Mouse (Mus musculus) midbrain, embryonic 13.5 days (tissue): ENCODE results near the gene Slc13a4. TPM values are rescaled to one million over a fixed set of nuclear protein-coding genes. Genes with fewer than 3 reads are reported as not detected.

Experiments
- ATAC-seq: fragments of 200-750 bp; cut with Nextera tagmentation; 2 replicates; pipeline ENCODE4 v1.8.0; 2017; ENCODE audit warnings: mild to moderate bottlenecking, moderate TSS enrichment, moderate library complexity
- H3K27ac ChIP-seq: fragments of 300-500 bp; sonication (generic); 2 replicates; pipeline ENCODE4 v1.5.1; 2015; ENCODE audit warnings: inconsistent platforms, mild to moderate bottlenecking, moderate library complexity
- H3K27me3 ChIP-seq: fragments of 300-500 bp; sonication (generic); 2 replicates; pipeline ENCODE4 v1.6.1; 2015; ENCODE audit warnings: mild to moderate bottlenecking, inconsistent platforms
- H3K36me3 ChIP-seq: fragments of 300-500 bp; sonication (generic); 2 replicates; pipeline ENCODE4 v1.6.1; 2015; ENCODE audit warnings: mild to moderate bottlenecking, inconsistent platforms
- H3K4me1 ChIP-seq: fragments of 300-500 bp; sonication (generic); replicated peaks from 2 replicates; pipeline ENCODE4 v1.6.1; 2015; ENCODE audit warnings: inconsistent platforms
- H3K4me2 ChIP-seq: fragments of 300-500 bp; sonication (generic); replicated peaks from 2 replicates; pipeline ENCODE4 v1.6.1; 2015; ENCODE audit warnings: moderate library complexity, mild to moderate bottlenecking, inconsistent platforms
- H3K4me3 ChIP-seq: fragments of 300-500 bp; sonication (generic); replicated peaks from 2 replicates; pipeline ENCODE4 v1.5.1; 2015; ENCODE audit warnings: mild to moderate bottlenecking, inconsistent platforms
- H3K9ac ChIP-seq: fragments of 300-500 bp; sonication (generic); replicated peaks from 2 replicates; pipeline ENCODE4 v1.6.1; 2015; ENCODE audit warnings: mild to moderate bottlenecking, inconsistent platforms
- H3K9me3 ChIP-seq: fragments of 300-500 bp; sonication (generic); 2 replicates; pipeline ENCODE4 v1.6.1; 2016; ENCODE audit warnings: mild to moderate bottlenecking, inconsistent platforms
- WGBS: fragments of 180-500 bp; shearing (Covaris S2); methylation state at CpG from one replicate; pipeline ENCODE4 v1.1.7; 2015; 5-methylcytosine and 5-hydroxymethylcytosine counted together
- polyA plus RNA-seq: library from polyadenylated mRNA; unstranded; fragments of >200 nt; fragmentation: Nextera tagmentation; extraction: Ambion mirVana; gene quantifications from 2 replicates; pipeline ENCODE4 v1.2.1, GENCODE M21; 2015

Slc13a4 gene
- polyA plus RNA-seq, 1 experiment from 2014 or later: 1.8 TPM

- 91% methylated on average over 12 of the region's 12 CpGs for WGBS
- H3K4me1 ChIP-seq: no peaks in the 10 kb centered on the region
- H3K27ac ChIP-seq: no peak overlapping the region
- ATAC-seq: no peak
- no peak overlapping the region for H3K4me2 ChIP-seq
- H3K4me3 ChIP-seq: no peak overlapping the region
- H3K9ac ChIP-seq: no peak overlapping the region
- peaks cover 3% of the 10 kb centered on the region; the same call in 1 of the 2 replicates for H3K9me3 ChIP-seq
- no peaks in the 10 kb centered on the region for H3K27me3 ChIP-seq
- no peaks in the 10 kb centered on the region for H3K36me3 ChIP-seq
These were observed 36.7 kb downstream of the Slc13a4 start for GRCm38 (mm10) chr6:35271094-35271855.

GRCm38 (mm10) chr6:35269643-35270042 lies 38.3 kb downstream of the Slc13a4 start:
- Histone ChIP-seq H3K27me3 (no peaks in the 10 kb centered on the region), H3K27ac (no peak overlapping the region), H3K4me2 (no peak overlapping the region), H3K36me3 (no peaks in the 10 kb centered on the region), H3K4me3 (no peak overlapping the region), H3K4me1 (no peaks in the 10 kb centered on the region), H3K9me3 (peaks cover 3% of the 10 kb centered on the region; the same call in 1 of the 2 replicates), H3K9ac (no peak overlapping the region)
- WGBS: 84% methylated on average over 13 of the region's 13 CpGs
- no peak for ATAC-seq

- 97% methylated on average over 13 of the region's 13 CpGs for WGBS
- H3K9me3 ChIP-seq: peaks cover 3% of the 10 kb centered on the region; the same call in 1 of the 2 replicates
- no peak overlapping the region for H3K4me2 ChIP-seq
- no peaks in the 10 kb centered on the region for H3K4me1 ChIP-seq
- H3K36me3 ChIP-seq: peaks cover 1% of the 10 kb centered on the region; the same call in 1 of the 2 replicates
- no peaks in the 10 kb centered on the region for H3K27me3 ChIP-seq
- H3K9ac ChIP-seq: no peak overlapping the region
- H3K27ac ChIP-seq: no peak overlapping the region
- H3K4me3 ChIP-seq: no peak overlapping the region
- no peak for ATAC-seq
These were observed 39.2 kb downstream of the Slc13a4 start for GRCm38 (mm10) chr6:35268711-35269110.

DNA sequence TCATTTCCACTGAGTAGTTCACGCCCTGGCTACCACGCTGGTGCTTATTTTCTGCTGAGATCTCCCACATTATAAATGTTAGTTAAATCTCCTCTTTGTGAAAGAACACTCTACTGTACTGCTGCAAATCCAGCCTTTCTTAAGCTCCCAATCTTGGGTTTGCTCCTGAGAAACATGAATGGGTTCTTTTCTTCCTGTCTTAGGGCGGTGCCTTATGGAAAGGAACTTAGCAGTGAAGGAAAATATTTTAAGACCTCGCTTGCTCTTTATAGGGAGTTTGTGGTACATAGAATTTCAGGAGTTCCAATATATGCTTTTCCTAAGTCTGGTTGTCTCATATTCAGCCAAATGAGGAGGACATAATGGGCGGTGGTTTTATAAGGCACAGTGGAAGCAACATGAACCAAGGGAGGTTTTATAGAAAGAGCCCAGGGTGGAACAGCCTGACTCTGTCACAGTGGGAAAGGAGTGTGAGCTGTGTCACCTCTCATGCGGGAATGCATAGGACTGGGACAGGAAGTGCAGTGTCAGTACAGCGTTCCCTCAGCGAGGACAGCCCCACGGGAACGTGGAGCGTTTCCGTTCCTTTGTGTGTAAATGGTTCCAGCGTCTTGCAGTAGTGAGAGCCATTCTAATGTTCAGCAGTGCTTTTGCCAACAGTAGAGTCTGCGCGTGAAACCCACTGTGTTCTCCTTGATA lies 42.2 kb downstream of the Slc13a4 start:
- WGBS: 88% methylated on average over 15 of the region's 15 CpGs
- H3K27ac ChIP-seq: no peak overlapping the region
- no peaks in the 10 kb centered on the region for H3K4me1 ChIP-seq
- H3K9me3 ChIP-seq: peaks cover 3% of the 10 kb centered on the region; the same call in 1 of the 2 replicates
- no peak for ATAC-seq
- H3K4me3 ChIP-seq: no peak overlapping the region
- no peak overlapping the region for H3K4me2 ChIP-seq
- no peaks in the 10 kb centered on the region for H3K27me3 ChIP-seq
- H3K36me3 ChIP-seq: peaks cover 23% of the 10 kb centered on the region
- H3K9ac ChIP-seq: no peak overlapping the region

- 90% methylated on average over 7 of the region's 7 CpGs for WGBS
- ATAC-seq: no peak
These were observed 47.4 kb downstream of the Slc13a4 start for GRCm38 (mm10) chr6:35260531-35260930.

GRCm38 (mm10) chr6:35259526-35259925 lies 48.4 kb downstream of the Slc13a4 start:
- Histone ChIP-seq H3K36me3 (peaks cover 23% of the 10 kb centered on the region), H3K9me3 (no peaks in the 10 kb centered on the region), H3K4me2 (no peak overlapping the region), H3K27ac (no peak overlapping the region), H3K9ac (no peak overlapping the region), H3K4me1 (peaks cover 17% of the 10 kb centered on the region), H3K27me3 (no peaks in the 10 kb centered on the region), H3K4me3 (no peak overlapping the region)
- WGBS: 80% methylated on average over 5 of the region's 5 CpGs
- no peak for ATAC-seq

More at GRCm38 (mm10) chr6:35260531-35260930, 47.4 kb downstream of the Slc13a4 start:
- H3K27me3 ChIP-seq: no peaks in the 10 kb centered on the region
- H3K9ac ChIP-seq: no peak overlapping the region
- H3K27ac ChIP-seq: no peak overlapping the region
- no peaks in the 10 kb centered on the region for H3K9me3 ChIP-seq
- no peak overlapping the region for H3K4me3 ChIP-seq
- no peak overlapping the region for H3K4me2 ChIP-seq
- H3K36me3 ChIP-seq: peaks cover 23% of the 10 kb centered on the region
- H3K4me1 ChIP-seq: peaks cover 7% of the 10 kb centered on the region

DNA sequence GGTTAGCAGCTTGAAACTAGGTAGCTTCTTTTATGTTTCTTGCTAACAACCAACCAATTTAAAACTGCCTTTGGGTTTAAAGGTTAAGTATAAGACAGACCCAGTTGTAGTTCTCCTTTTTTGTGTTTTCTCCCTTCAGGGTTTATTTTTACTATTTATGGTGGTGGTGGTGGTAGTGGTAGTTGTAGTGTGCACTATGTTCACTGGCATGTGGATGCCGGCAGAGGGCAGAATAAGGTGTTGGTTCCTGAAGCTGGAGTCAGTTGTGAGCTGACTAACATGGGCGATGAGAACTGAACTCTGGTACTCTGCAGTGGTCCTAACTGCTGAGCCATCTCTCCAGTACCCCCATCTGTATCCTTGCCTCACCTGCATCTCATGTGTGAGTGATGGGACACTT lies 49.0 kb downstream of the Slc13a4 start:
- H3K9ac ChIP-seq: no peak overlapping the region
- 95% methylated on average over 2 of the region's 2 CpGs for WGBS

DNA sequence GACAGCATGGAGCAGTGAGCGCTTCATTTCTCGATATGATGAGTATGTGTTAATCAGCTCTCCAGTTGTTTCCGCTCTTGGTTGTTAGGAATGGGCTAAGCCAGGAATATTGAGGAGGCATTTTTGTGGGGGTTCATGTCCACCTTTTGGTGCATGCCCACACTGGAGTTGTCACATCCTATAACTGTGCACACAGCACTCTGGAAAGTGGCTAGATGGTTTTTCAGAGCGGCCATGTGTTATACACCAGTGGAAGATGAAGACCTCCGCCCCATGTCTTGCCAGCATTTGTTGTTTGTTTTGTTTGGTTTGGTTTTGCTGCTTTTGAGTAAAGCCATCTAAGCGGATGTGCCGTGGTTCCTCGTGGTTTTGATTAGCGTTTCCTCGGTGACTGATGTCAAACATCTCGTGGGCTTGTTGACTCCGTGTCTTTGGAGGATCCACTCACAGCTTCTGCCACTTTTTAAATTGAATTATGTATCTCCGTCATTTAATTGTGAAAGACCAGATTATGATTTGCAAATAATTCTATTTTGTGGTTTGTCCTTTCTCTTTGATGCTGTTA lies 50.2 kb downstream of the Slc13a4 start:
- Histone ChIP-seq H3K27ac (no peak overlapping the region), H3K4me2 (no peak overlapping the region), H3K27me3 (no peaks in the 10 kb centered on the region), H3K9me3 (no peaks in the 10 kb centered on the region), H3K4me1 (peaks cover 33% of the 10 kb centered on the region), H3K9ac (no peak overlapping the region), H3K4me3 (no peak overlapping the region), H3K36me3 (peaks cover 11% of the 10 kb centered on the region)
- 95% methylated on average over 13 of the region's 13 CpGs for WGBS
- ATAC-seq: no peak

More for the DNA sequence above, 49.0 kb downstream of the Slc13a4 start:
- peaks cover 23% of the 10 kb centered on the region for H3K4me1 ChIP-seq
- no peak for ATAC-seq
- H3K27ac ChIP-seq: no peak overlapping the region
- no peak overlapping the region for H3K4me3 ChIP-seq
- H3K36me3 ChIP-seq: peaks cover 23% of the 10 kb centered on the region
- H3K4me2 ChIP-seq: no peak overlapping the region
- H3K9me3 ChIP-seq: no peaks in the 10 kb centered on the region
- no peaks in the 10 kb centered on the region for H3K27me3 ChIP-seq

GRCm38 (mm10) chr6:35256691-35257090 lies 51.2 kb downstream of the Slc13a4 start:
- Histone ChIP-seq H3K9me3 (no peaks in the 10 kb centered on the region), H3K4me1 (peaks cover 33% of the 10 kb centered on the region), H3K4me3 (no peak overlapping the region), H3K36me3 (peaks cover 4% of the 10 kb centered on the region), H3K27me3 (no peaks in the 10 kb centered on the region), H3K9ac (no peak overlapping the region), H3K27ac (no peak overlapping the region), H3K4me2 (no peak overlapping the region)
- 91% methylated on average over 7 of the region's 7 CpGs for WGBS
- no peak for ATAC-seq

GRCm38 (mm10) chr6:35255017-35255416 lies 52.9 kb downstream of the Slc13a4 start:
- WGBS: 83% methylated on average over 12 of the region's 12 CpGs
- peaks cover 33% of the 10 kb centered on the region for H3K4me1 ChIP-seq
- no peak overlapping the region for H3K4me3 ChIP-seq
- no peak for ATAC-seq
- peak overlapping the region; percentile 65 for H3K4me2 ChIP-seq
- H3K27ac ChIP-seq: no peak overlapping the region
- H3K27me3 ChIP-seq: no peaks in the 10 kb centered on the region
- H3K9ac ChIP-seq: peak overlapping the region; percentile 53; the same call in 1 of the 2 replicates
- H3K36me3 ChIP-seq: no peaks in the 10 kb centered on the region
- no peaks in the 10 kb centered on the region for H3K9me3 ChIP-seq

DNA sequence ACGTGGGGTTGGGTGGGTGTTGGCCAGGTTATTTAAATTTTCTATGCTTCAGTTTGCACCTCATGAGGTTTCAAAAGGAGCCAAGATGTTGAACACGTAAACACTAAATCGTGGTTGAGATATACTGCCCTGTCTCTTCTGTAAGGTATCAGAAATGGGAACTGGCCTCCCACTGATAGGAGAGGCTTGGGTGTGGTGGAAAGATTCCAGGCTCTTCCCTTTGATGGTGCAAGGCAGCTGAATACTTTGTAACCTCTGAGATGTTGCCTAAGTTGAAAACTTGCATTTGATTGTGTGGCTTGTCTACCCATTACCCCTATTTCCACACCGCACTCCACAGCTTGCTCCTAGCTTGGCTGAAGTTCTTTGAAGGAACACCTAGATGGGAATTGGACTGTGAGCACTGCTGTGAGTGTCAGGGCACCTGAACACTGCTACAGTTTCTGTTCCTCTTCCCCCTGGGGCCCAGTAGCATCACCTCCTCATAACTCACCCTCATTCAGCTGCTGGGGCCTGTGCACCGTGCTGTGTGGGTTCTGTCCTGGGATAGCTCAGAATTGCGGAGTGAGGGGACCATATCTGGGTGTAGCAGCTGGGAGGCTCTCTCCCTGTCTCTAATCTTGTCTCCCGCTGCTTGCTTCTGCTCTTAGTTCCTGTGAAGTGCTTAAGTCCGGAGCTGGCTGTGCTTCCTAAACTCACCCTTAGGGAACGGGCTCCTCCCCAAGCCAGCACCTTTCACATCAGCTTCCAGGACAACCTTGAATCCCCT lies 53.6 kb downstream of the Slc13a4 start:
- no peak for ATAC-seq
- Histone ChIP-seq H3K27me3 (no peaks in the 10 kb centered on the region), H3K9me3 (no peaks in the 10 kb centered on the region), H3K36me3 (no peaks in the 10 kb centered on the region), H3K4me2 (peak overlapping the region; percentile 65), H3K9ac (peak overlapping the region; percentile 53), H3K4me3 (peak overlapping the region; percentile 72), H3K4me1 (peaks cover 33% of the 10 kb centered on the region), H3K27ac (no peak overlapping the region)
- 51% methylated on average over 9 of the region's 9 CpGs for WGBS
